Mouse (Mus musculus) MEL (cell line): Measurements from ENCODE around the gene Gm20662.

Source experiments
- BHLHE40 ChIP-seq: IDR thresholded peaks from 2 replicates; pipeline ENCODE4 v1.6.1; 2012; ENCODE audit warnings: low read depth, mild to moderate bottlenecking, inconsistent platforms, low read length, improper control_type of control experiment, borderline replicate concordance
- CTCF ChIP-seq, 3 experiments: IDR thresholded peaks in 2 of 3; conservative IDR thresholded peaks in 1 of 3; 2 replicates each; pipeline ENCODE4 v1.5.1; 2011 to 2012; ENCODE audit warnings: low read length in 3 of 3, low read depth in 2 of 3, mild to moderate bottlenecking in 2 of 3, improper control_type of control experiment in 1 of 3, inconsistent platforms in 1 of 3, mixed read lengths in 1 of 3, moderate library complexity in 1 of 3; ENCODE audit not compliant: control insufficient read depth in 1 of 3, insufficient read depth in 1 of 3, poor library complexity in 1 of 3, severe bottlenecking in 1 of 3
- MXI1 ChIP-seq: IDR thresholded peaks from 2 replicates; pipeline ENCODE4 v1.6.1; 2011; ENCODE audit warnings: mild to moderate bottlenecking, low read depth, low read length, improper control_type of control experiment
- POLR2AphosphoS2 ChIP-seq: IDR thresholded peaks from 2 replicates; pipeline ENCODE4 v1.6.1; 2011; ENCODE audit warnings: low read length, improper control_type of control experiment
- USF2 ChIP-seq, 2 experiments: IDR thresholded peaks; 2 replicates each; pipeline ENCODE4 v1.6.1; 2011 to 2012; ENCODE audit warnings: improper control_type of control experiment in 2 of 2, low read length in 2 of 2, borderline replicate concordance in 1 of 2, inconsistent platforms in 1 of 2, low read depth in 1 of 2, mild to moderate bottlenecking in 1 of 2; ENCODE audit not compliant: insufficient read depth in 1 of 2
- ZNF384 ChIP-seq: IDR thresholded peaks from 2 replicates; pipeline ENCODE4 v1.6.1; 2012; ENCODE audit warnings: low read depth, mild to moderate bottlenecking, inconsistent platforms, low read length, improper control_type of control experiment

GRCm38 (mm10) chr9:108082988-108083431 is 86.9 kb downstream of the Gm20662 start, which contains the start of gene Rnf123:
- TF ChIP-seq MXI1, result no peak
- TF ChIP-seq BHLHE40, result no peak
- TF ChIP-seq POLR2AphosphoS2, result no peak; the same call in 1 of the 2 replicates
- TF ChIP-seq CTCF (IDR thresholded peaks at IDR 0.05 in 2 of 3, conservative IDR thresholded peaks at IDR 0.05 in 1 of 3; ENCODE audit: control insufficient read depth in 1 of 3, insufficient read depth in 1 of 3, low read depth in 2 of 3, low read length in 3 of 3, poor library complexity in 1 of 3, severe bottlenecking in 1 of 3), result no peak
- TF ChIP-seq USF2 (IDR thresholded peaks at IDR 0.05; ENCODE audit: borderline replicate concordance in 1 of 2, insufficient read depth in 1 of 2, low read depth in 1 of 2, low read length in 2 of 2), result no peak
- TF ChIP-seq ZNF384, result no peak
